Mouse (Mus musculus): ENCODE results near the gene Tmem108. TPM values are rescaled to one million over a fixed set of nuclear protein-coding genes. Genes with fewer than 3 reads are reported as not detected.

Tmem108 gene
- total RNA-seq, 2 experiments from 2014 or later = not detected

DNA sequence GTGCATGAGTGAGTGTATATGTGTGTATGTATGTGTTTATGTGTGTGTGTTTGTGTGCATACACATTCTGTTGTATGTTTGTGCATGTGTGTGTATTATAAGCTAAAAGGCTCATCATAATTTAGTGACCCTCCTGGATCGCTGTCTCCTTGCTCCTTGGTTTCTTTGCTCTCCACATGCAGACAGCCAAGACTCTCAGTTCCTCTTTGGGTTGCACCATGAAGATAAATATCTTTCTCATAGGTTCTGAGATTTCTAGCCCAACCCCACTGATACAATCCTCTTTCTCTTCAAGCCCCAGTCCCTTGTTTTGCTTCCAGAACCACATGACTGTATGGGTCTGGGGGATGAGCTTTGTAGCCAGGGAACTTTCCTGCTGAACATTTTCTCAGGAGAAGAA is 302.3 kb downstream of the Tmem108 start:
- DNase-seq (ENCODE audit: low spot score) = no peak

DNA sequence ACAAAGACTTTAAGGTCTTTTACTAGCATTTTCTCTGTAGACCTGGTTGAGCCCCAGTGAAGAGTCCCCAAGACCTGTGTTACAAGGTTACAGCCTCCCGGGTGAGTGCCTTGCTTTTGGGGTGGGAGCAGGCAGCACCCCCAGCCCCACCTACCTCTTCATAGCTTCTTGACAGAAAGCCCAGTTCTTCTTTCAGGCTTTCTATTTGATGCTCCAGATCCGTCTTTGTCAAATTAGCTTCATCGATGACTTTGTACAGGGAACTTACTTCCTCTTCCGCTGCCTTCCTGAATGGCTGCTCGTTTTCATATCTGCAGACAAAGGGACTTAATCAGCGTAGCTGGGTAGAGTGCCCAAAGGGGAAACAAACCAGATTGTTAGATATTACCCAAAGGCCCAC is 312.0 kb downstream of the Tmem108 start:
- DNase-seq (ENCODE audit: low spot score) = no peak

DNA sequence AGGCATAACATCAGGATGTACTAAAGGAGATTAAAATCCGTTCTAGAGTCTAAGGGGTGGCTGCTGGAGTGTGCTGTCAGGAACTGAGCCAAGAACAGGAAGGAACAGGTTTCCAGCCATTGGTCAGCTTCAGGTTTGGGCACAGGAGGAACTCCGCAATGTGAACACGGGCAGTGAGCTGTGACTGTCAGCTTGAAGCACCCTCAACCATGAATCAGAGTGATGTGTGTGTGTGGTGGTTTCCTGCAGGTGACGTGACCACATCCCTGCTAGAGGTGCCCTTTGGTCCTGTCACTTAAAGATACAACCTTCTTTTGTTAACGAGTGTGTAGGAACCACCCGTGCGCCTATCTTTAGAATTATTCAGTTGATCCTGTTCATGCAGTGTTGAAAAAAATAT is 312.5 kb downstream of the Tmem108 start:
- no peak for DNase-seq (ENCODE audit: low spot score)

GRCm38 (mm10) chr9:103444656-103445055 is 317.0 kb downstream of the Tmem108 start:
- no peak for DNase-seq (ENCODE audit: low spot score)

DNA sequence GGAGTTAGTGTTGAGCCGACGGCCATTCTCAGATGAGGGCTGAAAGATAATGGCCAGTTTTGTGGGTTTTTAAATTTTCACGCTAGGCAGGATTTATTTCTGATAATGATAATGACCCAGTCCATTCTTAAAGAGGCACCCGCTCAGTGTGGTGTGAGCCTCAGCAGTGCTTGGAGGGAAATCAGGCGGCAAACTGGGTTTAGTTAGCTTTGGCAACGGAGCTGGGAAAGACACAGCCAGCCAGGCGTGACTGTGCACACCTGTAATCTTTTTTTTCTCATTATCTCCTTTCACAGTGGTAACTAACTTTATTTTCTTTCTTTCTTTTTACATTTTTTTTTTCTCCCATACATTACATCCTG is 317.8 kb downstream of the Tmem108 start:
- DNase-seq (ENCODE audit: low spot score) = no peak

- peak; percentile 21 for DNase-seq (ENCODE audit: low spot score)
These were observed 318.4 kb downstream of the Tmem108 start for GRCm38 (mm10) chr9:103443121-103443823.

GRCm38 (mm10) chr9:103440597-103440996 is 321.0 kb downstream of the Tmem108 start:
- no peak for DNase-seq (ENCODE audit: low spot score)

GRCm38 (mm10) chr9:103437104-103437503 is 324.5 kb downstream of the Tmem108 start:
- DNase-seq (ENCODE audit: low spot score) = peak; percentile 34

DNA sequence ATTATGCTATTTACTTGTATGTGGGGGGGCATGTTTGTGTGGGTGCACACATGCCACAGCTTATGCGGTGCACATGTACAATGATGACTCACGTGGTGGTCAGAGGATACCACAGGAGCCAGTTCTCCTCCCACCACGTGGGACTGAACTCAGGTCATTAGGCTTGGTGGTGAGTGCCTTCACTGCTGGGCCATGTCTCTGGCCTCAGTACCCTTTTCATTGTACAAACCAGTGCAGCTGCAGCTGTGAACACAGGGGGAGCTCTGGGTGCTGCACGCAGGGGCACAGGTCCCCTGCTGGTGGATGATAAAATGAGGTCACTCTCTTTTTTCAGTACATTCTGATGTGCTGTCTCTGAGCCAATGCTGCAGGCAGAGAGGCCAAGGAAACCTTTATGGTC is 327.5 kb downstream of the Tmem108 start:
- DNase-seq (ENCODE audit: low spot score) = no peak

Other genes starting within 250 kb of the Tmem108 start
- 1 to 10 TPM; 1.1 to 1.7 TPM for gene Nphp3, start 240.7 kb upstream of the Tmem108 start, total RNA-seq (2021)

All from gastrocnemius, adult 18-20 months (tissue).